Comparison of ENCODE assay signal across 9 mouse cellular contexts in genomic region chr11:18749265-18750079, GRCm38 (mm10).
DNase-seq lines count a peak whose midpoint lies in the region; ATAC-seq and TF ChIP-seq lines count a peak whose summit lies in the region.
"Had no signal": no experiment of that assay in that cellular context is flagged by ENCODE, and none has a peak within 500 bp of the region (broad histone marks: within the 10 kb centered on the region; RNA-seq: fewer than 3 reads in every experiment).

No protein-coding gene starts in this region.

- H3K4me1 ChIP-seq in forebrain, embryonic 10.5 days, result peaks cover 92% of the 10 kb centered on the region
- peaks cover 47% of the 10 kb centered on the region for H3K4me1 ChIP-seq in forebrain, embryonic 16.5 days (replicated peaks; ENCODE audit: control insufficient read depth, insufficient read depth, low read length)
- peaks cover 16% of the 10 kb centered on the region for H3K4me1 ChIP-seq in hindbrain, embryonic 11.5 days (replicated peaks; ENCODE audit: control insufficient read depth, insufficient read depth, low read length)
- H3K4me1 ChIP-seq in midbrain, embryonic 14.5 days (ENCODE audit: control insufficient read depth, insufficient read depth, low read length), result peaks cover 34% of the 10 kb centered on the region

- DNase-seq in forebrain, embryonic 10.5 days (ENCODE audit: extremely low spot score, low spot score), result no peak
- DNase-seq in brain, embryonic 14.5 days (ENCODE audit: low read depth), result peak; percentile 47
- peak; percentile 29 for DNase-seq in hindbrain, embryonic 11.5 days (ENCODE audit: low spot score)
- DNase-seq in midbrain, embryonic 14.5 days, result peak; percentile 42
- DNase-seq in urinary bladder, postnatal 4 days (ENCODE audit: low spot score in 2 of 2), result no peak
- no peak for DNase-seq in spleen, postnatal 36 days (ENCODE audit: low spot score in 2 of 2)
- DNase-seq in heart, postnatal 10 days, result no peak
- DNase-seq: heart, postnatal 36 days had no signal

- peaks cover 42% of the 10 kb centered on the region for H3K27me3 ChIP-seq in forebrain, embryonic 10.5 days (ENCODE audit: poor library complexity, severe bottlenecking)
- no peaks in the 10 kb centered on the region for H3K27me3 ChIP-seq in forebrain, embryonic 16.5 days (replicated peaks; ENCODE audit: control insufficient read depth, insufficient read depth, low read length)
- no peaks in the 10 kb centered on the region for H3K27me3 ChIP-seq in hindbrain, embryonic 11.5 days (ENCODE audit: control insufficient read depth, insufficient read depth, low read length)
- H3K27me3 ChIP-seq in midbrain, embryonic 14.5 days (ENCODE audit: control insufficient read depth, insufficient read depth, low read length), result no peaks in the 10 kb centered on the region

- WGBS in forebrain, embryonic 10.5 days, result 34% methylated on average over 9 of the region's 9 CpGs
- WGBS in forebrain, embryonic 16.5 days, result 40% methylated on average over 9 of the region's 9 CpGs
- 34% methylated on average over 9 of the region's 9 CpGs for WGBS in hindbrain, embryonic 11.5 days
- 35% methylated on average over 9 of the region's 9 CpGs for WGBS in midbrain, embryonic 14.5 days

- no peak for TF ChIP-seq POLR2A in brain, embryonic 14.5 days (IDR thresholded peaks at IDR 0.05; ENCODE audit: borderline replicate concordance, extremely low read depth, insufficient read depth, insufficient read length, poor library complexity, severe bottlenecking)

- no peak overlapping the region for H3K4me2 ChIP-seq in forebrain, embryonic 16.5 days (ENCODE audit: low read length)
- H3K4me2 ChIP-seq in hindbrain, embryonic 11.5 days (replicated peaks; ENCODE audit: low read depth, low read length), result 0 out of 2 replicates have a peak overlapping the region, but pooled peaks have one; percentile 6
- H3K4me2 ChIP-seq in midbrain, embryonic 14.5 days (ENCODE audit: low read length), result no peak overlapping the region

- H3K9me3 ChIP-seq in forebrain, embryonic 10.5 days, result no peaks in the 10 kb centered on the region
- no peaks in the 10 kb centered on the region for H3K9me3 ChIP-seq in forebrain, embryonic 16.5 days (ENCODE audit: control insufficient read depth, low read length)
- H3K9me3 ChIP-seq in hindbrain, embryonic 11.5 days (ENCODE audit: control insufficient read depth, low read length), result no peaks in the 10 kb centered on the region
- H3K9me3 ChIP-seq in midbrain, embryonic 14.5 days (ENCODE audit: control insufficient read depth, low read length), result no peaks in the 10 kb centered on the region

- H3K9ac ChIP-seq in forebrain, embryonic 16.5 days (replicated peaks; ENCODE audit: low read depth, low read length), result no peak overlapping the region
- H3K9ac ChIP-seq in hindbrain, embryonic 11.5 days (ENCODE audit: low read depth, low read length), result peak overlapping the region; percentile 34; the same call in 1 of the 2 replicates
- H3K9ac ChIP-seq in midbrain, embryonic 14.5 days (replicated peaks; ENCODE audit: low read length), result no peak overlapping the region; the same call in 1 of the 2 replicates

- no peak for TF ChIP-seq CTCF in brain, embryonic 14.5 days (IDR thresholded peaks at IDR 0.05; ENCODE audit: borderline replicate concordance, extremely low read depth, insufficient read depth, insufficient read length)

- no peak for ATAC-seq in forebrain, embryonic 16.5 days
- ATAC-seq in hindbrain, embryonic 11.5 days (ENCODE audit: low FRiP score), result 0 out of 2 replicates have a peak, but pooled peaks have one; percentile 12
- 0 out of 2 replicates have a peak, but pooled peaks have one; percentile 36 for ATAC-seq in midbrain, embryonic 14.5 days (ENCODE audit: low FRiP score, low TSS enrichment)

- H3K36me3 ChIP-seq in forebrain, embryonic 10.5 days (replicated peaks), result no peaks in the 10 kb centered on the region
- no peaks in the 10 kb centered on the region for H3K36me3 ChIP-seq in forebrain, embryonic 16.5 days (ENCODE audit: control insufficient read depth, insufficient read depth)
- H3K36me3 ChIP-seq in hindbrain, embryonic 11.5 days (ENCODE audit: control insufficient read depth, insufficient read depth, low read length), result no peaks in the 10 kb centered on the region
- H3K36me3 ChIP-seq in midbrain, embryonic 14.5 days (ENCODE audit: control insufficient read depth, insufficient read depth, low read length), result no peaks in the 10 kb centered on the region

- H3K4me3 ChIP-seq in forebrain, embryonic 10.5 days, result no peak overlapping the region
- H3K4me3 ChIP-seq in forebrain, embryonic 16.5 days (replicated peaks; ENCODE audit: low read length), result no peak overlapping the region
- H3K4me3 ChIP-seq in hindbrain, embryonic 11.5 days (ENCODE audit: low read depth, low read length), result no peak overlapping the region
- H3K4me3 ChIP-seq in midbrain, embryonic 14.5 days (replicated peaks; ENCODE audit: low read depth, low read length), result no peak overlapping the region

- intact Hi-C loops in heart, postnatal 10 days (cut with DNase I), result no loop called here

- H3K27ac ChIP-seq in forebrain, embryonic 10.5 days, result peak overlapping the region; percentile 59; the same call in 1 of the 2 replicates
- no peak overlapping the region for H3K27ac ChIP-seq in forebrain, embryonic 16.5 days (ENCODE audit: low read length)
- peak overlapping the region; percentile 75 for H3K27ac ChIP-seq in hindbrain, embryonic 11.5 days (ENCODE audit: low read depth, low read length)
- 0 out of 2 replicates have a peak overlapping the region, but pooled peaks have one; percentile 17 for H3K27ac ChIP-seq in midbrain, embryonic 14.5 days (replicated peaks; ENCODE audit: low read depth, low read length)

Comparison
In these comparisons a context has a peak if more than half of its experiments do, and no peak if none do; other contexts are left out.
1. DNase-seq: peak in brain, embryonic 14.5 days (single experiment), hindbrain, embryonic 11.5 days (single experiment) and midbrain, embryonic 14.5 days (single experiment); none in forebrain, embryonic 10.5 days (single experiment), urinary bladder, postnatal 4 days (0 of 2), spleen, postnatal 36 days (0 of 2) and heart, postnatal 10 days (0 of 2).